Mouse (Mus musculus): ENCODE data around the gene Spata46.

DNA sequence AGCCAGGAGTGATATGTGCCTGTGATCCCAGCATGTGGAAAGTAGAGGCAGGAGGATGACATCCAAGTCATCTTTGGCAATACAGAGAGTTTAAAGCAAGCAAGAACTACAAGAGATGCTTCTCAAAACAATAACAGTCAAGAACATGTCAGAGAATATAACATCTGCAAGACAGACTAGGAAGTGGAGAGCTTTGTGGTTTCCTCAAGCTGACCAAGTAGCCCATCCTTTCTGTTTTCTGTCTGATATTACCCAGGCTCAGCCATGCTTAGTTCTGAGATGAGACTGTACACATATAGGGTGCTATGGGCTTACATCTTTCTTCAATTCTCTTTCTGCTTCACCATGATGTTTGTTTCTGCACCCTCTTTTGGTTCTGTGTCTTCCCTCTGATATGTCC is 35.4 kb upstream of the Spata46 start:
- TF ChIP-seq EP300 (optimal IDR thresholded peaks at IDR 0.05) (no peak), CTCF (IDR thresholded peaks at IDR 0.05; ENCODE audit: low read depth) (no peak)
